Mouse (Mus musculus): ENCODE results near the gene Pold4. TPM values are rescaled to one million over a fixed set of nuclear protein-coding genes. Genes with fewer than 3 reads are reported as not detected.
A peak's percentile ranks its signal among the peaks of the same experiment; 100 is the strongest.
"Not testable (repeated sequence)": the region's sequence is repeated elsewhere in the genome, so short reads cannot be mapped to it uniquely, and the experiment has no call there.

The Pold4 gene
- total RNA-seq, 2 experiments from 2014 or later = 16.1 to 21.8 TPM

GRCm38 (mm10) chr19:4226779-4227178 is 4.9 kb upstream of the Pold4 start:
- ATAC-seq (replicated peaks; ENCODE audit: low FRiP score, poor library complexity, severe bottlenecking) = no peak

- ATAC-seq (replicated peaks; ENCODE audit: low FRiP score, poor library complexity, severe bottlenecking) = no peak
Measured at GRCm38 (mm10) chr19:4227446-4227845, 4.3 kb upstream of the Pold4 start.

- ATAC-seq (replicated peaks; ENCODE audit: low FRiP score, poor library complexity, severe bottlenecking) = peak; percentile 52
Measured at GRCm38 (mm10) chr19:4227894-4228678, 3.6 kb upstream of the Pold4 start.

GRCm38 (mm10) chr19:4228891-4229290 is 2.8 kb upstream of the Pold4 start:
- no peak for ATAC-seq (replicated peaks; ENCODE audit: low FRiP score, poor library complexity, severe bottlenecking)

- ATAC-seq (replicated peaks; ENCODE audit: low FRiP score, poor library complexity, severe bottlenecking) = no peak
Measured at GRCm38 (mm10) chr19:4229451-4230076, 2.1 kb upstream of the Pold4 start.

- no peak for ATAC-seq (replicated peaks; ENCODE audit: low FRiP score, poor library complexity, severe bottlenecking)
Measured at GRCm38 (mm10) chr19:4230415-4230814, 1.3 kb upstream of the Pold4 start.

- ATAC-seq (replicated peaks; ENCODE audit: low FRiP score, poor library complexity, severe bottlenecking) = 0 out of 2 replicates have a peak, but pooled peaks have one; percentile 4
Measured at GRCm38 (mm10) chr19:4232186-4232572, 480 bp downstream of the Pold4 start.

- ATAC-seq (replicated peaks; ENCODE audit: low FRiP score, poor library complexity, severe bottlenecking) = no peak
Measured at GRCm38 (mm10) chr19:4232651-4233050, 952 bp downstream of the Pold4 start.

- no peak for ATAC-seq (replicated peaks; ENCODE audit: low FRiP score, poor library complexity, severe bottlenecking)
Measured at GRCm38 (mm10) chr19:4234548-4234947, 2.8 kb downstream of the Pold4 start.

GRCm38 (mm10) chr19:4240247-4240668 is 8.6 kb downstream of the Pold4 start:
- ATAC-seq (replicated peaks; ENCODE audit: low FRiP score, poor library complexity, severe bottlenecking) = no peak

GRCm38 (mm10) chr19:4242416-4242815 is 10.7 kb downstream of the Pold4 start:
- 0 out of 2 replicates have a peak, but pooled peaks have one; percentile 42 for ATAC-seq (replicated peaks; ENCODE audit: low FRiP score, poor library complexity, severe bottlenecking)

GRCm38 (mm10) chr19:4244775-4245174 is 13.1 kb downstream of the Pold4 start:
- ATAC-seq (replicated peaks; ENCODE audit: low FRiP score, poor library complexity, severe bottlenecking) = no peak

GRCm38 (mm10) chr19:4247010-4247409 is 15.3 kb downstream of the Pold4 start:
- 0 out of 2 replicates have a peak, but pooled peaks have one; percentile 42 for ATAC-seq (replicated peaks; ENCODE audit: low FRiP score, poor library complexity, severe bottlenecking)

GRCm38 (mm10) chr19:4248683-4249082 is 17.0 kb downstream of the Pold4 start:
- not testable (repeated sequence) for ATAC-seq (replicated peaks; ENCODE audit: low FRiP score, poor library complexity, severe bottlenecking)

GRCm38 (mm10) chr19:4254230-4254629 is 22.5 kb downstream of the Pold4 start:
- no peak for ATAC-seq (replicated peaks; ENCODE audit: low FRiP score, poor library complexity, severe bottlenecking)

GRCm38 (mm10) chr19:4255583-4256162 is 24.0 kb downstream of the Pold4 start:
- ATAC-seq (replicated peaks; ENCODE audit: low FRiP score, poor library complexity, severe bottlenecking) = no peak

- ATAC-seq (replicated peaks; ENCODE audit: low FRiP score, poor library complexity, severe bottlenecking) = peak; percentile 91
Measured at GRCm38 (mm10) chr19:4257216-4257896, 25.7 kb downstream of the Pold4 start.

GRCm38 (mm10) chr19:4257897-4258252 is 26.2 kb downstream of the Pold4 start:
- no peak for ATAC-seq (replicated peaks; ENCODE audit: low FRiP score, poor library complexity, severe bottlenecking)

GRCm38 (mm10) chr19:4261038-4261698 is 29.5 kb downstream of the Pold4 start:
- ATAC-seq (replicated peaks; ENCODE audit: low FRiP score, poor library complexity, severe bottlenecking) = no peak

GRCm38 (mm10) chr19:4262756-4263155 is 31.1 kb downstream of the Pold4 start:
- no peak for ATAC-seq (replicated peaks; ENCODE audit: low FRiP score, poor library complexity, severe bottlenecking)
